19 mouse cellular contexts compared by ENCODE assay signal in the genomic region with DNA sequence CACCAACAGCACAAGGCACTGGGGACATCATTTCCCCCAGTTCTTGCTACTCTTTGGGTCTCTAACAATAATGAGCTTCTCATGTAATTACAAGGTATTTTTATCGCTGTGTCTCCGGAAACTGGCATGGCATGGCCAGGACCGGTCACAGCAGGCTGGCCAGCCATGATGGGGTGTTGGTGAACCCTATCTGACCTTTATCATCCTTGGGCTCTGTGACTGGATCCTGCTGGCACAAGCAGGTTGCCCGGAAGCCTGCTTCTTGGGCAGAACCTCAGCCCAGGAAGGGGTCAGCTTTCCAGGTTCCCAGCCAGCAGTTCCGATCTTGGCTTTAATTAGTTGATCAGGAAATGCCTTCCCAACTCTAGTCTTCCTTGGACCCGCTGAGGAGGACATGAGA. TPM values are rescaled to one million over a fixed set of nuclear protein-coding genes. Genes with fewer than 3 reads are reported as not detected.
DNase-seq lines count a peak whose midpoint lies in the region; ATAC-seq and TF ChIP-seq lines count a peak whose summit lies in the region.
"Had no signal": no experiment of that assay in that cellular context is flagged by ENCODE, and none has a peak within 500 bp of the region (broad histone marks: within the 10 kb centered on the region; RNA-seq: fewer than 3 reads in every experiment).

No protein-coding gene starts in this region.

- ATAC-seq in kidney, embryonic 14.5 days (ENCODE audit: low FRiP score, low TSS enrichment), result no peak
- ATAC-seq: activated CD4-positive, CD25-positive, alpha-beta regulatory T cell, adult 4 months; forebrain, embryonic 16.5 days; Patski had no signal

- TF ChIP-seq POLR2A in cortical plate, adult 2 months (IDR thresholded peaks at IDR 0.05; ENCODE audit: extremely low read depth, insufficient read depth, low read length), result no peak

- no peak for TF ChIP-seq CTCF in cortical plate, adult 2 months (IDR thresholded peaks at IDR 0.05; ENCODE audit: extremely low read depth, insufficient read depth, low read length)

- no peak overlapping the region for H3K27ac ChIP-seq in kidney, embryonic 14.5 days (ENCODE audit: low read depth, low read length)
- peak overlapping the region; percentile 63 for H3K27ac ChIP-seq in cortical plate, adult 2 months (ENCODE audit: insufficient read depth, low read length)
- H3K27ac ChIP-seq: embryonic facial prominence, embryonic 13.5 days; forebrain, embryonic 12.5 days; hindbrain, embryonic 10.5 days; hindbrain, embryonic 14.5 days had no signal

- H3K9ac ChIP-seq in kidney, embryonic 14.5 days (ENCODE audit: low read depth, low read length), result no peak overlapping the region
- H3K9ac ChIP-seq: embryonic facial prominence, embryonic 13.5 days; forebrain, embryonic 12.5 days; heart, embryonic 12.5 days; hindbrain, embryonic 14.5 days had no signal

- H3K9me3 ChIP-seq in kidney, embryonic 14.5 days (ENCODE audit: control insufficient read depth, low read length), result no peaks in the 10 kb centered on the region
- H3K9me3 ChIP-seq: embryonic facial prominence, embryonic 13.5 days; forebrain, embryonic 12.5 days; heart, embryonic 12.5 days; hindbrain, embryonic 10.5 days had no signal

- H3K36me3 ChIP-seq in kidney, embryonic 14.5 days (ENCODE audit: control insufficient read depth, insufficient read depth, low read length), result no peaks in the 10 kb centered on the region
- H3K36me3 ChIP-seq: embryonic facial prominence, embryonic 13.5 days; forebrain, embryonic 12.5 days; heart, embryonic 12.5 days; hindbrain, embryonic 10.5 days had no signal

- 66% methylated on average over 6 of the region's 6 CpGs for WGBS in kidney, embryonic 14.5 days

- H3K4me1 ChIP-seq in kidney, embryonic 14.5 days (ENCODE audit: control insufficient read depth, insufficient read depth, low read length), result no peaks in the 10 kb centered on the region
- H3K4me1 ChIP-seq in cortical plate, adult 2 months (ENCODE audit: control insufficient read depth, insufficient read depth, low read length), result peaks cover 22% of the 10 kb centered on the region
- H3K4me1 ChIP-seq: embryonic facial prominence, embryonic 13.5 days had no signal

- H3K27me3 ChIP-seq in kidney, embryonic 14.5 days (ENCODE audit: control insufficient read depth, insufficient read depth, low read length), result no peaks in the 10 kb centered on the region
- H3K27me3 ChIP-seq: embryonic facial prominence, embryonic 13.5 days; Patski had no signal

- peak; percentile 16 for DNase-seq in kidney, adult 18-20 months
- peak; percentile 25 for DNase-seq in kidney, adult 9 months
- peak; percentile 23 to 34 for DNase-seq in kidney, postnatal 36 days
- DNase-seq in thymus, postnatal 36 days, result no peak
- no peak for DNase-seq in cerebellum, postnatal 14 days
- DNase-seq: adrenal gland, postnatal 25 days; cerebellum, adult 18-20 months; cerebellum, postnatal 10 days; gastrocnemius, postnatal 25 days had no signal

- no peak overlapping the region for H3K4me3 ChIP-seq in kidney, embryonic 14.5 days (ENCODE audit: low read length)
- H3K4me3 ChIP-seq in cortical plate, adult 2 months (ENCODE audit: insufficient read depth, low read length), result no peak overlapping the region
- H3K4me3 ChIP-seq: embryonic facial prominence, embryonic 13.5 days; forebrain, embryonic 12.5 days; heart, embryonic 12.5 days; hindbrain, embryonic 10.5 days had no signal

- H3K4me2 ChIP-seq in kidney, embryonic 14.5 days (replicated peaks; ENCODE audit: low read depth, low read length), result no peak overlapping the region
- H3K4me2 ChIP-seq: embryonic facial prominence, embryonic 13.5 days; forebrain, embryonic 12.5 days; heart, embryonic 12.5 days; hindbrain, embryonic 14.5 days had no signal

RNA-seq across cellular contexts. Expression of a gene that starts 31.0 kb away (rescaled TPM):
- polyA plus RNA-seq in kidney, embryonic 14.5 days (2014; fragmentation: Nextera tagmentation; extraction: Ambion mirVana), result 0.30 and 2.5 TPM in 2 replicates
- polyA plus RNA-seq in cortical plate, adult 2 months (2012; rRNA removed), result 145 and 176 TPM in 2 replicates

RNA-seq across cellular contexts. Expression of a gene that starts 48.9 kb away (rescaled TPM):
- polyA plus RNA-seq in kidney, embryonic 14.5 days (2014; fragmentation: Nextera tagmentation; extraction: Ambion mirVana), result 4.2 and 11.3 TPM in 2 replicates
- polyA plus RNA-seq in cortical plate, adult 2 months (2012; rRNA removed), result 1.2 and 1.4 TPM in 2 replicates

Comparison
In these comparisons a context has a peak if more than half of its experiments do, and no peak if none do; other contexts are left out.
1. DNase-seq: peak in kidney, adult 18-20 months (single experiment), kidney, adult 9 months (single experiment) and kidney, postnatal 36 days (2 of 2); none in thymus, postnatal 36 days (0 of 2) and cerebellum, postnatal 14 days (0 of 2).
2. RNA of a gene that starts 31.0 kb away (polyA plus RNA-seq): 145 to 176 TPM in cortical plate, adult 2 months; 0.30 to 2.5 TPM in kidney, embryonic 14.5 days; every median in the first group is over 10 times any median in the second.